Mouse (Mus musculus) liver, adult 10 weeks (tissue): ENCODE measurements around the gene Ssxb6. TPM values are rescaled to one million over a fixed set of nuclear protein-coding genes. Genes with fewer than 3 reads are reported as not detected.

Source experiments
- polyA plus RNA-seq: library from polyadenylated mRNA; stranded (reverse); fragments of 350-450 nt; fragmentation: Illumina TruSeq; extraction: RNeasy Lipid Tissue Mini Kit (QIAGEN cat#74804); gene quantifications from one replicate; pipeline ENCODE4 v1.2.3, GENCODE M21; 2014; ENCODE audit warnings: low read depth, low replicate concordance

The Ssxb6 gene
- polyA plus RNA-seq, result not detected

GRCm38 (mm10) chrX:8548155-8548554, at the start of gene Ssxb6:
Gene Ssxb6 (minus strand): TSS chrX:8548255.

GRCm38 (mm10) chrX:8591716-8592115, 43.7 kb upstream of the Ssxb6 start, which contains the start of gene Ssxb3:
Gene Ssxb3 (minus strand): TSS chrX:8591816.

GRCm38 (mm10) chrX:8524854-8525253, 23.2 kb downstream of the Ssxb6 start, which contains the start of gene Gm14459:
Gene Gm14459 (minus strand): TSS chrX:8524954.

Other genes starting within 250 kb of the Ssxb6 start
- gene Ssxb10, start 220.8 kb downstream of the Ssxb6 start, polyA plus RNA-seq, result not detected
- gene Ssxb9, start 181.3 kb downstream of the Ssxb6 start, polyA plus RNA-seq, result not detected
- not detected for gene Ssxb1, start 134.9 kb downstream of the Ssxb6 start, polyA plus RNA-seq
- not detected for gene Ssxb2, start 86.5 kb downstream of the Ssxb6 start, polyA plus RNA-seq
- gene Gm14459, start 23.3 kb downstream of the Ssxb6 start, polyA plus RNA-seq, result not detected
- gene Ssxb3, start 43.6 kb upstream of the Ssxb6 start, polyA plus RNA-seq, result not detected
- not detected for gene Ssxb8, start 142.6 kb upstream of the Ssxb6 start, polyA plus RNA-seq
- not detected for gene Ssx9, start 200.2 kb upstream of the Ssxb6 start, polyA plus RNA-seq